Mouse (Mus musculus) forebrain, embryonic 14.5 days (tissue): Measurements from ENCODE around the gene Kalrn. TPM values are rescaled to one million over a fixed set of nuclear protein-coding genes. Genes with fewer than 3 reads are reported as not detected.
"Not testable (repeated sequence)": the region's sequence is repeated elsewhere in the genome, so short reads cannot be mapped to it uniquely, and the experiment has no call there.

Experiments used
- ATAC-seq: fragments of 200-750 bp; cut with Nextera tagmentation; 2 replicates; pipeline ENCODE4 v1.8.0; 2017; ENCODE audit warnings: mild to moderate bottlenecking, moderate library complexity
- DNase-seq: peaks from one replicate; pipeline ENCODE4 v3.0.0-alpha.2; 2015; ENCODE audit warnings: low spot score
- H3K27ac ChIP-seq: fragments of 300-500 bp; sonication (generic); 2 replicates; pipeline ENCODE4 v1.5.1; 2014; ENCODE audit warnings: low read depth, mild to moderate bottlenecking, control low read depth, low read length, moderate library complexity
- H3K27me3 ChIP-seq: fragments of 300-500 bp; sonication (generic); replicated peaks from 2 replicates; pipeline ENCODE4 v1.6.1; 2014; ENCODE audit warnings: low read length, control low read depth, mixed read lengths; ENCODE audit not compliant: control insufficient read depth, insufficient read depth
- H3K36me3 ChIP-seq: fragments of 300-500 bp; sonication (generic); 2 replicates; pipeline ENCODE4 v1.6.1; 2014; ENCODE audit warnings: low read length, control low read depth; ENCODE audit not compliant: control insufficient read depth, insufficient read depth
- H3K4me1 ChIP-seq: fragments of 300-500 bp; sonication (generic); 2 replicates; pipeline ENCODE4 v1.6.1; 2014; ENCODE audit warnings: antibody characterized with exemption, low read length, control low read depth; ENCODE audit not compliant: control insufficient read depth, insufficient read depth
- H3K4me2 ChIP-seq: fragments of 300-500 bp; sonication (generic); 2 replicates; pipeline ENCODE4 v1.6.1; 2014; ENCODE audit warnings: mild to moderate bottlenecking, control low read depth, low read length
- H3K4me3 ChIP-seq: fragments of 300-500 bp; sonication (generic); 2 replicates; pipeline ENCODE4 v1.5.1; 2014; ENCODE audit warnings: low read depth, low read length, control low read depth
- H3K9ac ChIP-seq: fragments of 300-500 bp; sonication (generic); 2 replicates; pipeline ENCODE4 v1.6.1; 2014; ENCODE audit warnings: mild to moderate bottlenecking, low read length, control low read depth, moderate library complexity
- H3K9me3 ChIP-seq: fragments of 300-500 bp; sonication (generic); replicated peaks from 2 replicates; pipeline ENCODE4 v1.6.1; 2016; ENCODE audit warnings: low read length, control low read depth, mixed read lengths; ENCODE audit not compliant: control insufficient read depth
- whole genome bisulfite sequencing: fragments of 180-500 bp; shearing (Covaris S2); extraction: QIAGEN DNeasy Blood & Tissue Kit; methylation state at CpG from one replicate; pipeline ENCODE4 v1.1.7; 2014; 5-methylcytosine and 5-hydroxymethylcytosine counted together
- polyA plus RNA-seq: library from polyadenylated mRNA; unstranded; fragments of >200 nt; fragmentation: Nextera tagmentation; extraction: Ambion mirVana; gene quantifications from 2 replicates; pipeline ENCODE4 v1.2.1, GENCODE M21; 2014

Gene Kalrn
- polyA plus RNA-seq, 1 experiment from 2014 or later, result 19.7 TPM

- Histone ChIP-seq H3K9me3 (no peaks in the 10 kb centered on the region), H3K4me2 (no peak overlapping the region), H3K4me3 (no peak overlapping the region), H3K27me3 (no peaks in the 10 kb centered on the region), H3K27ac (no peak overlapping the region), H3K4me1 (peaks cover 9% of the 10 kb centered on the region; the same call in 1 of the 2 replicates), H3K9ac (no peak overlapping the region), H3K36me3 (no peaks in the 10 kb centered on the region)
- 40% methylated on average over 19 of the region's 19 CpGs for WGBS
- ATAC-seq, result peak; percentile 60; the same call in 1 of the 2 replicates
- DNase-seq, result no peak
Measured at GRCm38 (mm10) chr16:34081683-34082438, 491.5 kb downstream of the Kalrn start.

- H3K4me3 ChIP-seq, H3K36me3 ChIP-seq, H3K4me2 ChIP-seq, ATAC-seq, H3K9me3 ChIP-seq, H3K4me1 ChIP-seq, H3K27me3 ChIP-seq, DNase-seq, H3K27ac ChIP-seq, H3K9ac ChIP-seq: not testable (repeated sequence)
Measured at GRCm38 (mm10) chr16:34081314-34081682, 492.0 kb downstream of the Kalrn start.

GRCm38 (mm10) chr16:34080818-34081217, 492.5 kb downstream of the Kalrn start:
- Histone ChIP-seq H3K4me1 (peaks cover 9% of the 10 kb centered on the region; the same call in 1 of the 2 replicates), H3K36me3 (no peaks in the 10 kb centered on the region), H3K9me3 (no peaks in the 10 kb centered on the region), H3K27ac (no peak overlapping the region), H3K4me2 (no peak overlapping the region), H3K9ac (no peak overlapping the region), H3K27me3 (no peaks in the 10 kb centered on the region), H3K4me3 (no peak overlapping the region)
- WGBS, result 60% methylated on average over 6 of the region's 6 CpGs
- no peak for ATAC-seq
- no peak for DNase-seq

DNA sequence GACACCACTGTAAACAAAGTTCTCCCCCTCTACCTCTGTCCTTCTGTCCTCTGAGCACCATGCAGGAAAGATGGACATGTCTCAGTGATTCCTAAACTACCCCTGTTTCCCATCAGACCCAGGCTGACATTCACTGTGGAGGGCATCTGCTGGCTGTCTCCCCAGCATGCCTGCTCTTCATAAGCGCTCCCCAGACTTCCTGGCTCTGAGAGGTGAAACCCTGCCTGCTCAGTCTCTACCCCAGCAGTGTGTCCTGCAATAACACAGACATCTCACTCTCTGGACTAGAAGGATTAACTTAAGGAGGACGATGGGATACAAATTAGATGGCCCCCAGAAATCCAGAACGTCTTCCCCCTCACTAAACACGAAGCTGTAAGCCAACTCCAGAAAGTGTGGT, 493.8 kb downstream of the Kalrn start:
- no peak overlapping the region for H3K4me3 ChIP-seq
- H3K36me3 ChIP-seq, result no peaks in the 10 kb centered on the region
- ATAC-seq, result no peak
- WGBS, result 72% methylated on average over 4 of the region's 4 CpGs
- DNase-seq, result no peak
- no peak overlapping the region for H3K27ac ChIP-seq
- H3K27me3 ChIP-seq, result no peaks in the 10 kb centered on the region
- no peak overlapping the region for H3K4me2 ChIP-seq
- peaks cover 8% of the 10 kb centered on the region; the same call in 1 of the 2 replicates for H3K4me1 ChIP-seq
- no peaks in the 10 kb centered on the region for H3K9me3 ChIP-seq
- no peak overlapping the region for H3K9ac ChIP-seq

GRCm38 (mm10) chr16:34078732-34079131, 494.6 kb downstream of the Kalrn start:
- Histone ChIP-seq H3K27ac (no peak overlapping the region), H3K36me3 (no peaks in the 10 kb centered on the region), H3K27me3 (no peaks in the 10 kb centered on the region), H3K4me3 (no peak overlapping the region), H3K9ac (no peak overlapping the region), H3K4me1 (peaks cover 4% of the 10 kb centered on the region; the same call in 1 of the 2 replicates), H3K4me2 (no peak overlapping the region), H3K9me3 (no peaks in the 10 kb centered on the region)
- DNase-seq (no peak), ATAC-seq (no peak)
- 86% methylated on average over 2 of the region's 2 CpGs for WGBS

GRCm38 (mm10) chr16:34076101-34076500, 497.2 kb downstream of the Kalrn start:
- Histone ChIP-seq H3K9me3 (no peaks in the 10 kb centered on the region), H3K27ac (no peak overlapping the region), H3K4me2 (no peak overlapping the region), H3K4me3 (no peak overlapping the region), H3K27me3 (no peaks in the 10 kb centered on the region), H3K9ac (no peak overlapping the region), H3K4me1 (no peaks in the 10 kb centered on the region; the same call in 1 of the 2 replicates), H3K36me3 (no peaks in the 10 kb centered on the region)
- 82% methylated on average over 3 of the region's 3 CpGs for WGBS
- DNase-seq, result no peak
- ATAC-seq, result no peak

DNA sequence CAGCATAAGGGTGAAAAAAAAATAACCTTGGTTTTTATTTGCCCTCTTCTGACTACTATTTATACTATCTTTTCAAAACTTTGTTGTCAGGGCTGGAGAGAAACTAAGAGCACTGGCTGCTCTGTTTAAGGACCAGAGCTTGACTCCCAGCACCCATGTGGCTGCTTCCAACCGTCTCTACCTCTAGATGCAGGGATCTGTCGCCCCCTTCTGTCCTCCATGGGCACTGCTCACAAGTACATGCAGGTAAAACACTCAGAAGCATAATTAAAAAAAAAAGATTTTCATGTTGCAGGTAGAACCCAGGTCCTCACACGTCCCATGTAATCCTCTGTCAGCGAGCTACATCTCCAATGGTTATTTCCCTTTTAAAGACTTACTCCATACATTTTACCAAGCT, 499.4 kb downstream of the Kalrn start:
- no peak for ATAC-seq
- H3K4me2 ChIP-seq, result no peak overlapping the region
- no peaks in the 10 kb centered on the region for H3K27me3 ChIP-seq
- no peaks in the 10 kb centered on the region for H3K36me3 ChIP-seq
- DNase-seq, result no peak
- no peak overlapping the region for H3K27ac ChIP-seq
- no peak overlapping the region for H3K4me3 ChIP-seq
- H3K4me1 ChIP-seq, result no peaks in the 10 kb centered on the region
- 94% methylated on average over 4 of the region's 4 CpGs for WGBS
- no peaks in the 10 kb centered on the region for H3K9me3 ChIP-seq
- no peak overlapping the region for H3K9ac ChIP-seq

GRCm38 (mm10) chr16:34072136-34072535, 501.2 kb downstream of the Kalrn start:
- WGBS, result 84% methylated on average over 3 of the region's 3 CpGs

GRCm38 (mm10) chr16:34071223-34071825, 502.0 kb downstream of the Kalrn start:
- ATAC-seq, result no peak

More at GRCm38 (mm10) chr16:34072136-34072535, 501.2 kb downstream of the Kalrn start:
- Histone ChIP-seq H3K9me3 (no peaks in the 10 kb centered on the region), H3K36me3 (no peaks in the 10 kb centered on the region), H3K4me2 (no peak overlapping the region), H3K4me1 (no peaks in the 10 kb centered on the region), H3K4me3 (no peak overlapping the region), H3K9ac (no peak overlapping the region), H3K27ac (no peak overlapping the region), H3K27me3 (no peaks in the 10 kb centered on the region)
- no peak for DNase-seq
- ATAC-seq, result no peak

More at GRCm38 (mm10) chr16:34071223-34071825, 502.0 kb downstream of the Kalrn start:
- Histone ChIP-seq H3K4me2 (no peak overlapping the region), H3K27ac (no peak overlapping the region), H3K36me3 (no peaks in the 10 kb centered on the region), H3K9me3 (no peaks in the 10 kb centered on the region), H3K27me3 (no peaks in the 10 kb centered on the region), H3K4me3 (no peak overlapping the region), H3K4me1 (no peaks in the 10 kb centered on the region), H3K9ac (no peak overlapping the region)
- DNase-seq, result no peak
- 93% methylated on average over 3 of the region's 3 CpGs for WGBS
